Comparison of ENCODE assay signal across 15 mouse cellular contexts in the genomic region with DNA sequence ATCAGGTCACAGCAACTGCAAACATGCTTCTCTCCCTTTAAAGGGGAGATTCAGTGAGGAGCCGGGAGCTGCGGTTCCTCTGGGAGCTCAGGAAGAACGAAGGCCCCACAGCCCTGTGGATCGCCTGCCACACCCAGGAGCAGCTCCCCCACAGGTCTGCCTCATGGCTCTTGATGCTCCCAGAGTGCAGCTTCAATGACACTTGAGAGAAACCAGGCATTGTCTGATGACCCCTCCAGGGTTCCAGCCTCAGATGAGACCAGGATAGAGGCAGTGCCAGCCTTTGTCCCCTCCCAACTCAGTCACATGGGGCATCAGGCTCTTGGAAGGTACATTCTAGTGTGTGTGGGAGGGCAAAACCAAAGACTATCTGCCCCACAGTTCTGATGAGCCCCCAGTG. TPM values are rescaled to one million over a fixed set of nuclear protein-coding genes. Genes with fewer than 3 reads are reported as not detected.
A peak's percentile ranks its signal among the peaks of the same experiment; 100 is the strongest.
DNase-seq lines count a peak whose midpoint lies in the region; ATAC-seq and TF ChIP-seq lines count a peak whose summit lies in the region.
"Had no signal": no experiment of that assay in that cellular context is flagged by ENCODE, and none has a peak within 500 bp of the region (broad histone marks: within the 10 kb centered on the region; RNA-seq: fewer than 3 reads in every experiment).

No protein-coding gene starts in this region.

- H3K9ac ChIP-seq in forebrain, embryonic 12.5 days, result no peak overlapping the region
- H3K9ac ChIP-seq: lung, embryonic 14.5 days had no signal

- TF ChIP-seq CTCF in layer of hippocampus, adult 2 months (conservative IDR thresholded peaks at IDR 0.05), result no peak

- 0 out of 2 replicates have a peak overlapping the region, but pooled peaks have one; percentile 30 for H3K27ac ChIP-seq in forebrain, embryonic 10.5 days
- H3K27ac ChIP-seq in forebrain, embryonic 12.5 days, result no peak overlapping the region
- H3K27ac ChIP-seq in layer of hippocampus, adult 2 months, result peak overlapping the region; percentile 76
- H3K27ac ChIP-seq in embryonic facial prominence, embryonic 10.5 days (replicated peaks), result peak overlapping the region; percentile 41
- H3K27ac ChIP-seq in limb, embryonic 10.5 days, result peak overlapping the region; percentile 25; the same call in 1 of the 2 replicates
- H3K27ac ChIP-seq: heart, embryonic 10.5 days had no signal

- peaks cover 42% of the 10 kb centered on the region for H3K4me1 ChIP-seq in forebrain, embryonic 10.5 days
- peaks cover 26% of the 10 kb centered on the region for H3K4me1 ChIP-seq in forebrain, embryonic 12.5 days
- peaks cover 37% of the 10 kb centered on the region for H3K4me1 ChIP-seq in embryonic facial prominence, embryonic 10.5 days
- H3K4me1 ChIP-seq in limb, embryonic 10.5 days, result peaks cover 37% of the 10 kb centered on the region

- no peak overlapping the region for H3K4me3 ChIP-seq in forebrain, embryonic 10.5 days
- H3K4me3 ChIP-seq in forebrain, embryonic 12.5 days (replicated peaks), result no peak overlapping the region
- H3K4me3 ChIP-seq in layer of hippocampus, adult 2 months, result no peak overlapping the region
- no peak overlapping the region for H3K4me3 ChIP-seq in embryonic facial prominence, embryonic 10.5 days
- no peak overlapping the region for H3K4me3 ChIP-seq in limb, embryonic 10.5 days
- H3K4me3 ChIP-seq: heart, embryonic 10.5 days; myocyte had no signal

- H3K9me3 ChIP-seq in forebrain, embryonic 10.5 days, result no peaks in the 10 kb centered on the region
- no peaks in the 10 kb centered on the region for H3K9me3 ChIP-seq in forebrain, embryonic 12.5 days
- no peaks in the 10 kb centered on the region for H3K9me3 ChIP-seq in embryonic facial prominence, embryonic 10.5 days
- H3K9me3 ChIP-seq in limb, embryonic 10.5 days (replicated peaks), result no peaks in the 10 kb centered on the region
- H3K9me3 ChIP-seq: heart, embryonic 10.5 days had no signal

- no peak for DNase-seq in forebrain, embryonic 10.5 days (ENCODE audit: extremely low spot score, low spot score)
- no peak for DNase-seq in layer of hippocampus, adult 2 months (ENCODE audit: low spot score in 2 of 2)
- no peak for DNase-seq in layer of hippocampus, postnatal 25 days (ENCODE audit: extremely low spot score in 1 of 2, low spot score in 1 of 2)
- DNase-seq in embryonic facial prominence, embryonic 10.5 days (ENCODE audit: low spot score), result no peak
- DNase-seq in limb, embryonic 10.5 days (ENCODE audit: low spot score), result no peak
- no peak for DNase-seq in heart, adult 9 months (ENCODE audit: low spot score in 2 of 2)
- DNase-seq in c-Kit-positive CD71-positive TER-119-positive erythroid progenitor cells, embryonic 14.5 days (ENCODE audit: low spot score), result no peak
- DNase-seq: heart, postnatal 4 days; kidney, adult 2 months; kidney, postnatal 4 days; lung, embryonic 14.5 days; right cerebral cortex, postnatal 25 days had no signal

- ATAC-seq in forebrain, embryonic 12.5 days (ENCODE audit: low FRiP score), result no peak

- WGBS in forebrain, embryonic 10.5 days, result 75% methylated on average over 4 of the region's 4 CpGs
- WGBS in forebrain, embryonic 12.5 days, result 76% methylated on average over 4 of the region's 4 CpGs
- WGBS in embryonic facial prominence, embryonic 10.5 days, result 56% methylated on average over 4 of the region's 4 CpGs
- WGBS in limb, embryonic 10.5 days, result 48% methylated on average over 4 of the region's 4 CpGs

- H3K36me3 ChIP-seq in forebrain, embryonic 10.5 days (replicated peaks), result no peaks in the 10 kb centered on the region
- H3K36me3 ChIP-seq in forebrain, embryonic 12.5 days (replicated peaks), result no peaks in the 10 kb centered on the region
- H3K36me3 ChIP-seq in embryonic facial prominence, embryonic 10.5 days (replicated peaks), result no peaks in the 10 kb centered on the region
- H3K36me3 ChIP-seq in limb, embryonic 10.5 days, result no peaks in the 10 kb centered on the region
- H3K36me3 ChIP-seq: heart, embryonic 10.5 days had no signal

- no peak overlapping the region for H3K4me2 ChIP-seq in forebrain, embryonic 12.5 days
- H3K4me2 ChIP-seq: lung, embryonic 14.5 days had no signal

- H3K27me3 ChIP-seq in forebrain, embryonic 10.5 days (ENCODE audit: poor library complexity, severe bottlenecking), result peaks cover 3% of the 10 kb centered on the region
- 0 out of 2 replicates have a peak, but pooled peaks cover 1% of the 10 kb centered on the region for H3K27me3 ChIP-seq in forebrain, embryonic 12.5 days
- peaks cover 3% of the 10 kb centered on the region; the same call in 1 of the 2 replicates for H3K27me3 ChIP-seq in embryonic facial prominence, embryonic 10.5 days (replicated peaks; ENCODE audit: low read depth, poor library complexity, severe bottlenecking)
- H3K27me3 ChIP-seq in limb, embryonic 10.5 days (ENCODE audit: low read depth, poor library complexity, severe bottlenecking), result no peaks in the 10 kb centered on the region; the same call in 1 of the 2 replicates

RNA-seq across cellular contexts. Expression of a gene that starts 52.4 kb away (rescaled TPM):
- polyA plus RNA-seq in forebrain, embryonic 10.5 days (2016; fragmentation: Nextera tagmentation; extraction: Ambion mirVana), result 108 and 110 TPM in 2 replicates
- polyA plus RNA-seq in forebrain, embryonic 12.5 days (2016; fragmentation: Nextera tagmentation; extraction: Ambion mirVana), result 96.4 and 96.9 TPM in 2 replicates
- total RNA-seq in layer of hippocampus, adult 2 months (2021), result 10 to 100 TPM; 29.2 to 34.3 TPM
- total RNA-seq in layer of hippocampus, postnatal 25 days (2021), result 10 to 100 TPM; 29.2 to 36.6 TPM
- 99.6 and 100 TPM in 2 replicates for polyA plus RNA-seq in embryonic facial prominence, embryonic 10.5 days (2016; fragmentation: Nextera tagmentation; extraction: Ambion mirVana)
- polyA plus RNA-seq in limb, embryonic 10.5 days (2016; fragmentation: Nextera tagmentation; extraction: Ambion mirVana), result 104 and 107 TPM in 2 replicates

RNA-seq across cellular contexts. Expression of a gene that starts 59.2 kb away (rescaled TPM):
- polyA plus RNA-seq in forebrain, embryonic 10.5 days (2016; fragmentation: Nextera tagmentation; extraction: Ambion mirVana), result 15.5 and 16.8 TPM in 2 replicates
- polyA plus RNA-seq in forebrain, embryonic 12.5 days (2016; fragmentation: Nextera tagmentation; extraction: Ambion mirVana), result 26.5 and 26.7 TPM in 2 replicates
- total RNA-seq in layer of hippocampus, adult 2 months (2021), result 100 to 1,000 TPM; 158 to 160 TPM
- 100 to 1,000 TPM; 161 to 170 TPM for total RNA-seq in layer of hippocampus, postnatal 25 days (2021)
- 12.4 and 13.7 TPM in 2 replicates for polyA plus RNA-seq in embryonic facial prominence, embryonic 10.5 days (2016; fragmentation: Nextera tagmentation; extraction: Ambion mirVana)
- 8.4 and 9.3 TPM in 2 replicates for polyA plus RNA-seq in limb, embryonic 10.5 days (2016; fragmentation: Nextera tagmentation; extraction: Ambion mirVana)
